Mouse (Mus musculus) stomach, embryonic 14.5 days (tissue): Measurements from ENCODE around the gene Rras. TPM values are rescaled to one million over a fixed set of nuclear protein-coding genes. Genes with fewer than 3 reads are reported as not detected.
A peak's percentile ranks its signal among the peaks of the same experiment; 100 is the strongest.

Experiments
- ATAC-seq: fragments of 200-750 bp; cut with Nextera tagmentation; 2 replicates; pipeline ENCODE4 v1.8.0; 2017; ENCODE audit warnings: low read depth, moderate TSS enrichment; ENCODE audit not compliant: insufficient number of reproducible peaks, insufficient read depth, low FRiP score
- H3K27ac ChIP-seq: fragments of 300-500 bp; sonication (generic); 2 replicates; pipeline ENCODE4 v1.5.1; 2014; ENCODE audit warnings: mild to moderate bottlenecking, low read length, moderate library complexity, mixed read lengths
- H3K27me3 ChIP-seq: fragments of 300-500 bp; sonication (generic); 2 replicates; pipeline ENCODE4 v1.6.1; 2014; ENCODE audit warnings: low read length, control low read depth, mixed read lengths; ENCODE audit not compliant: control insufficient read depth, insufficient read depth
- H3K36me3 ChIP-seq: fragments of 300-500 bp; sonication (generic); 2 replicates; pipeline ENCODE4 v1.6.1; 2014; ENCODE audit warnings: mild to moderate bottlenecking, control low read depth, low read length, moderate library complexity, mixed read lengths; ENCODE audit not compliant: control insufficient read depth, insufficient read depth
- H3K4me1 ChIP-seq: fragments of 300-500 bp; sonication (generic); 2 replicates; pipeline ENCODE4 v1.6.1; 2014; ENCODE audit warnings: low read length, control low read depth, mixed read lengths; ENCODE audit not compliant: control insufficient read depth, insufficient read depth
- H3K4me2 ChIP-seq: fragments of 300-500 bp; sonication (generic); replicated peaks from 2 replicates; pipeline ENCODE4 v1.6.1; 2014; ENCODE audit warnings: low read depth, low read length, control low read depth
- H3K4me3 ChIP-seq: fragments of 300-500 bp; sonication (generic); 2 replicates; pipeline ENCODE4 v1.5.1; 2014; ENCODE audit warnings: low read depth, low read length, control low read depth
- H3K9ac ChIP-seq: fragments of 300-500 bp; sonication (generic); replicated peaks from 2 replicates; pipeline ENCODE4 v1.6.1; 2014; ENCODE audit warnings: low read depth, mild to moderate bottlenecking, control low read depth, low read length, moderate library complexity, mixed read lengths
- H3K9me3 ChIP-seq: fragments of 300-500 bp; sonication (generic); 2 replicates; pipeline ENCODE4 v1.6.1; 2016; ENCODE audit warnings: low read depth, low read length, control low read depth; ENCODE audit not compliant: control insufficient read depth
- WGBS: fragments of 180-500 bp; shearing (Covaris S2); extraction: QIAGEN DNeasy Blood & Tissue Kit; methylation state at CpG from one replicate; pipeline ENCODE4 v1.1.7; 2014; 5-methylcytosine and 5-hydroxymethylcytosine counted together
- polyA plus RNA-seq: library from polyadenylated mRNA; unstranded; fragments of >200 nt; fragmentation: Nextera tagmentation; extraction: Ambion mirVana; gene quantifications from 2 replicates; pipeline ENCODE4 v1.2.1, GENCODE M21; 2014

The Rras gene
- polyA plus RNA-seq, 1 experiment from 2014 or later: 75.0 TPM

GRCm38 (mm10) chr7:44997231-44997939, 20.4 kb upstream of the Rras start, which contains the start of gene Irf3:
Irf3 (plus strand) TSS chr7:44997648.
- H3K36me3 ChIP-seq: peaks cover 32% of the 10 kb centered on the region
- peak; percentile 89 for ATAC-seq

GRCm38 (mm10) chr7:44997940-44998428, 19.8 kb upstream of the Rras start:
- no peaks in the 10 kb centered on the region for H3K27me3 ChIP-seq
- peaks cover 8% of the 10 kb centered on the region for H3K4me1 ChIP-seq
- peaks cover 33% of the 10 kb centered on the region for H3K36me3 ChIP-seq
- H3K4me3 ChIP-seq: peak overlapping the region; percentile 54
- ATAC-seq: no peak
- 3% methylated on average over 15 of the region's 15 CpGs for WGBS
- peak overlapping the region; percentile 93 for H3K4me2 ChIP-seq
- peak overlapping the region; percentile 84 for H3K27ac ChIP-seq
- peak overlapping the region; percentile 59 for H3K9ac ChIP-seq
- no peaks in the 10 kb centered on the region for H3K9me3 ChIP-seq

More at GRCm38 (mm10) chr7:44997231-44997939, 20.4 kb upstream of the Rras start, which contains the start of gene Irf3:
- WGBS: under 1% methylated on average over 43 of the region's 43 CpGs
- H3K9me3 ChIP-seq: no peaks in the 10 kb centered on the region
- peak within 1 kb of the TSS; percentile 84 for H3K27ac ChIP-seq
- H3K4me2 ChIP-seq: peak within 1 kb of the TSS; percentile 93
- peak within 1 kb of the TSS; percentile 54 for H3K4me3 ChIP-seq
- no peaks in the 10 kb centered on the region for H3K27me3 ChIP-seq
- peak within 1 kb of the TSS; percentile 59 for H3K9ac ChIP-seq
- H3K4me1 ChIP-seq: peaks cover 8% of the 10 kb centered on the region

- ATAC-seq: no peak
- Histone ChIP-seq H3K9me3 (no peaks in the 10 kb centered on the region), H3K4me1 (peaks cover 8% of the 10 kb centered on the region), H3K27ac (peak within 1 kb of the TSS; percentile 84), H3K4me3 (peak within 1 kb of the TSS; percentile 54), H3K9ac (peak within 1 kb of the TSS; percentile 59), H3K4me2 (peak within 1 kb of the TSS; percentile 93), H3K27me3 (no peaks in the 10 kb centered on the region), H3K36me3 (peaks cover 38% of the 10 kb centered on the region)
- WGBS: 2% methylated on average over 18 of the region's 18 CpGs
These were observed 19.2 kb upstream of the Rras start, which contains the start of gene Bcl2l12 for GRCm38 (mm10) chr7:44998501-44998955. Bcl2l12 (minus strand) TSS chr7:44998712.

GRCm38 (mm10) chr7:44999753-45000152, 18.0 kb upstream of the Rras start:
- Histone ChIP-seq H3K4me1 (peaks cover 8% of the 10 kb centered on the region), H3K9ac (no peak overlapping the region), H3K4me2 (peak overlapping the region; percentile 93; the same call in 1 of the 2 replicates), H3K27me3 (no peaks in the 10 kb centered on the region), H3K4me3 (no peak overlapping the region), H3K36me3 (peaks cover 44% of the 10 kb centered on the region), H3K27ac (no peak overlapping the region), H3K9me3 (no peaks in the 10 kb centered on the region)
- 75% methylated on average over 11 of the region's 11 CpGs for WGBS
- no peak for ATAC-seq

GRCm38 (mm10) chr7:45000539-45001114, 17.1 kb upstream of the Rras start:
- WGBS: 86% methylated on average over 21 of the region's 21 CpGs
- no peak for ATAC-seq
- H3K9me3 ChIP-seq: no peaks in the 10 kb centered on the region

GRCm38 (mm10) chr7:45002440-45002839, 15.3 kb upstream of the Rras start:
- Histone ChIP-seq H3K36me3 (peaks cover 70% of the 10 kb centered on the region), H3K9me3 (no peaks in the 10 kb centered on the region), H3K9ac (no peak overlapping the region), H3K4me1 (no peaks in the 10 kb centered on the region; the same call in 1 of the 2 replicates), H3K4me3 (no peak overlapping the region), H3K4me2 (no peak overlapping the region), H3K27ac (no peak overlapping the region), H3K27me3 (no peaks in the 10 kb centered on the region)
- WGBS: 84% methylated on average over 7 of the region's 7 CpGs
- no peak for ATAC-seq

More at GRCm38 (mm10) chr7:45000539-45001114, 17.1 kb upstream of the Rras start:
- Histone ChIP-seq H3K4me1 (peaks cover 8% of the 10 kb centered on the region), H3K4me3 (no peak overlapping the region), H3K36me3 (peaks cover 52% of the 10 kb centered on the region), H3K27ac (no peak overlapping the region), H3K4me2 (no peak overlapping the region), H3K9ac (no peak overlapping the region), H3K27me3 (no peaks in the 10 kb centered on the region)

- no peaks in the 10 kb centered on the region for H3K4me1 ChIP-seq
- H3K27me3 ChIP-seq: no peaks in the 10 kb centered on the region
- no peak for ATAC-seq
- peaks cover 90% of the 10 kb centered on the region for H3K36me3 ChIP-seq
- H3K27ac ChIP-seq: no peak overlapping the region
- no peaks in the 10 kb centered on the region for H3K9me3 ChIP-seq
- no peak overlapping the region for H3K9ac ChIP-seq
- H3K4me3 ChIP-seq: no peak overlapping the region
- WGBS: 52% methylated on average over 3 of the region's 3 CpGs
- no peak overlapping the region for H3K4me2 ChIP-seq
These were observed 13.2 kb upstream of the Rras start for GRCm38 (mm10) chr7:45004546-45004945.

- 83% methylated on average over 6 of the region's 6 CpGs for WGBS
- Histone ChIP-seq H3K9me3 (no peaks in the 10 kb centered on the region), H3K4me2 (no peak overlapping the region), H3K4me3 (no peak overlapping the region), H3K9ac (no peak overlapping the region), H3K36me3 (peaks cover 97% of the 10 kb centered on the region), H3K27me3 (no peaks in the 10 kb centered on the region), H3K4me1 (no peaks in the 10 kb centered on the region), H3K27ac (no peak overlapping the region)
- ATAC-seq: no peak
These were observed 12.3 kb upstream of the Rras start for GRCm38 (mm10) chr7:45005321-45005992.
